Mouse (Mus musculus) lung, adult 2 months (tissue): ENCODE data around the gene Ssc4d. TPM values are rescaled to one million over a fixed set of nuclear protein-coding genes. Genes with fewer than 3 reads are reported as not detected.

Experiments
- DNase-seq: peaks from one replicate; pipeline ENCODE4 v3.0.0; 2022
- H3K4me1 ChIP-seq: fragments of 200-500 bp; 2 replicates; pipeline ENCODE4 v1.6.1; 2011; ENCODE audit warnings: low read length; ENCODE audit not compliant: control insufficient read depth, insufficient read depth
- H3K4me3 ChIP-seq: fragments of 200-500 bp; replicated peaks from 2 replicates; pipeline ENCODE3; 2011; ENCODE audit warnings: low read depth, mild to moderate bottlenecking, control low read depth, low read length; ENCODE audit errors: extremely low read depth
- CTCF ChIP-seq: fragments of 200-500 bp; IDR thresholded peaks from 2 replicates; pipeline ENCODE4 v1.5.1; 2011; ENCODE audit warnings: mild to moderate bottlenecking, low read length, control low read depth; ENCODE audit not compliant: insufficient read depth
- POLR2A ChIP-seq: fragments of 200-500 bp; IDR thresholded peaks from 2 replicates; pipeline ENCODE4 v1.6.1; 2011; ENCODE audit warnings: low read depth, mild to moderate bottlenecking, control low read depth, low read length, borderline replicate concordance; ENCODE audit errors: extremely low read depth
- WGBS: fragments of 180-500 bp; shearing (Covaris S2); methylation state at CpG from one replicate; pipeline ENCODE4 v1.1.7; 2018; 5-methylcytosine and 5-hydroxymethylcytosine counted together
- polyA plus RNA-seq: library from polyadenylated mRNA; depleted of rRNA; stranded (reverse); fragments of >200 nt; gene quantifications from 2 replicates; pipeline ENCODE4 v1.2.3, GENCODE M21; 2012

The Ssc4d gene
- polyA plus RNA-seq, 1 experiment, result 3.6 TPM

- TF ChIP-seq POLR2A (no peak), CTCF (no peak)
- no peak for DNase-seq
- Histone ChIP-seq H3K4me1 (no peaks in the 10 kb centered on the region), H3K4me3 (no peak within 1 kb of the TSS)
- 64% methylated on average over 8 of the region's 8 CpGs for WGBS
These were observed 5.6 kb upstream of the Ssc4d start, which contains the start of gene Zp3 for GRCm38 (mm10) chr5:135979904-135980303. TSS of gene Zp3 (plus strand) at chr5:135980099.

- TF ChIP-seq CTCF (no peak), POLR2A (no peak)
- Histone ChIP-seq H3K4me1 (no peaks in the 10 kb centered on the region), H3K4me3 (no peak overlapping the region)
- 79% methylated on average over 5 of the region's 5 CpGs for WGBS
- DNase-seq, result no peak
These were observed 5.0 kb upstream of the Ssc4d start for GRCm38 (mm10) chr5:135979381-135979780.

DNA sequence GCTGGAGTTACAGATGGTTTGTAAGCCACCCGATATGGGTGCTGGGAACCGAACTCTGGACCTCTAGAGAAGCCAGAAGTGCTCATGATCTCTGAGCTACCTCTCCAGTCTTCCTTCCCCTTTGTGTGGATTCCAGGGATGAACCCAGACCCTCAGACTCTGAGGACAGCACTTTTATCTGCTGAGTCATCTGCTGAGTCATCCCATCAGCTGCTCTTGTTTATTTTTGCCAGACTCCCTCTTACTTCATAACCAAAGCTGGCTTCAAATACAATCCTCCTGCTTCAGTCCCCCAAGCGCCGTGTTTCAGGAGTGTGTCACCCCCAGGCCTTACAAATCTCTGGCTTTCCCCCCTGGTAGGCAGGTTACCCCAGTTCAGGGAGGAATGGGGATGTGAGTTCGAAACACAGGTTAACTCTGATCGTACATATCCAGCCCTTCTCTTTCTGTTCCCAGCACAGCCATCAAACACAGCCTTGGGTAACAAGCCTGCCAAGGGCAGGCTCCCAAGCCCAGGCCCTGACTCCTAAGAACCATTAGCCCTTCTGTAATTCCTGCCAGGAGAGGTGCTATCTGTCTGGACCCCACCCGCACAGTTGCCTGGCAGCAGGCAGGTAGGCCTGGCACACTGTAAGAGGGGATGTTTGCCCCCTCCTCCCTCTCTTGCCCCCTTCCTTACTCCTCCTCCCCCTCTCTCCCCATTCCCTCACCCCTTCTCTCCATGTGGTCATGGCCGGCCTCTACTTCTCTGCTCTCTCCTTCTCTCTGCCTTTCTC, 1.8 kb upstream of the Ssc4d start:
- no peak for DNase-seq
- Histone ChIP-seq H3K4me1 (no peaks in the 10 kb centered on the region), H3K4me3 (no peak overlapping the region)
- TF ChIP-seq POLR2A (no peak), CTCF (no peak)
- 90% methylated on average over 8 of the region's 8 CpGs for WGBS

- Histone ChIP-seq H3K4me3 (no peak overlapping the region), H3K4me1 (no peaks in the 10 kb centered on the region)
- WGBS, result 77% methylated on average over 7 of the region's 7 CpGs
- no peak for DNase-seq
- TF ChIP-seq CTCF (no peak), POLR2A (no peak)
These were observed 2.5 kb downstream of the Ssc4d start for GRCm38 (mm10) chr5:135971876-135972275.

DNA sequence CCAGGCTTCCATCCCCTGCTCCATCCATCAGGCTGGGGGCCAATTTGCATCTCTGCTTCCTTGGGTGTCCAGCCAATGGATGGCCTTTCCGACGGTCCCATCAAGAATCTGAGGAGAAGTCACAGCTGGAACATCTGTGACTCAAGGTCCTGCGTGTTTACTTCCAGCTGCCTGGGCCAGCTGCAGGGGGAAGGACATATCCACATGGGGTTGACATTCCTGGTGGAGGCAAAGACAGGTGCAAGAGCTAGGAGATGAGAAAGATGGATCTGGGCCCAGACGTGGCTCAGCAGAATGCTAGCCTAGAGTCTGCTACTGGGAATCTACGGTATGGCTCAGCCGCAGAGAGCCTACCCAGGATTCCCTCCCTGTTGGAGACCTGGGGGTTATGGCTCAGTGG, 4.1 kb downstream of the Ssc4d start:
- WGBS, result 70% methylated on average over 6 of the region's 6 CpGs
- TF ChIP-seq CTCF, result no peak
- no peak for TF ChIP-seq POLR2A
- H3K4me1 ChIP-seq, result no peaks in the 10 kb centered on the region
- no peak overlapping the region for H3K4me3 ChIP-seq
- DNase-seq, result no peak

DNA sequence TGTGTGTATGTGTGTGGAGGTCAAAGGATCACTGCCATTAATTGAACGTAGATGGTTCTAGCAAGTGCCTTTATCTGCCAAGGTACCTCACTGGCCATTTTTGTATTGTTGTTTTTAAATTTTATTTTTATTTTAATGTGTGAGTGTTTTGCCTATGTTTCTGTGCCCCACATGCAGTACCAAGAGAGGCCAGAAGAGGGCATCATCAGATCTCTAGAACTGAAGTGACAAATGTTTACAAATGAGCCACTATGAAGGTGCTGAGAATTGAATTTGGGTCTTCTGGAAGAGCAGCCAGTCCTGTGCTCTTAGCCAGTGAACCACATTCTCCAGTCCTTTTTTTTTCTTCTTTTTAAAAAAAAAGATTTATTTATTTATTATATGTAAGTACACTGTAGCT, 5.5 kb downstream of the Ssc4d start:
- peak; percentile 50 for DNase-seq
- TF ChIP-seq POLR2A (no peak), CTCF (0 out of 2 replicates have a peak, but pooled peaks have one; percentile 5)
- WGBS, result 53% methylated on average over 1 of the region's 1 CpGs
- Histone ChIP-seq H3K4me3 (no peak overlapping the region), H3K4me1 (no peaks in the 10 kb centered on the region)

DNA sequence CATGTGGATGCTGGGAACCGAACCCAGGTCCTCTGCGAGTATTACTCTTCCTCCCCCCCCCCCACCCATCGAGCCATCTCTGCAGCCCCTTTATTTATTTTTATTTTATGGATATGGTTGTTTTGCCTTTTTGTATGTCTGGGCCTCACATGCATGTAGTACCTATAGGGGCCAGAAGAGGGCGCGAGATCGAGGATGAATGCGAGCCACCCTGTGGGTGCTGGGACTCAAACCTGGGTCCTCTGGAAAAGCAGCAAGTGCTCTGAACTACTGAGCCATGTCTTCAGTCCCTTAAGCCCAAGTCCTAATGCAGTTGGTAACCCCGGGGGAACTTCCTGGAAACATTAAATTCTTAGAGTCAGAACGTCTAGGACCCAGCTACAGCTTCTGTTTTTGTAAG, 7.5 kb downstream of the Ssc4d start:
- peaks cover 2% of the 10 kb centered on the region; the same call in 1 of the 2 replicates for H3K4me1 ChIP-seq
- no peak for DNase-seq
- WGBS, result 58% methylated on average over 9 of the region's 9 CpGs
- no peak for TF ChIP-seq POLR2A
- peak; percentile 41 for TF ChIP-seq CTCF
- no peak overlapping the region for H3K4me3 ChIP-seq

DNA sequence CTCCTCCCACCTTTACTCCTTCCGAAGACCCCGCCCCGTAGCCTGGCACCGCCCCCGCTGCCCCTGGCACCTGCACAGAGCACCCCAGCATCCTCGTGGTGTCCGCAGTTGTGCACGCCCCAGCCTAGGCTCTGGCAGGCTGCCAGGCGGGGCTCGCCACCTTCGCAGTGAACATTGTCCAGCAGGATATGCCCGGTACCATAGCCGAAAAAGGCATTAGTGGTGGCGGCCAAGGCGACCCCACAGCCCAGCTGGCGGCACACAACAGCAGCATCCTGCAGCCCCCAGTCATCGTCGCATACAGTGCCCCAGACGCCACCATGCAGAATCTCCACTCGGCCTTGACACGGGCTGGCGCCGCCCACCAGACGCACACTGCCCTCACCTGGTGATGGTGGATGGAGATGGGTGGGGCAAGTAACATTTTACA, 8.8 kb downstream of the Ssc4d start:
- peaks cover 2% of the 10 kb centered on the region; the same call in 1 of the 2 replicates for H3K4me1 ChIP-seq
- WGBS, result 11% methylated on average over 24 of the region's 24 CpGs
- peak; percentile 48 for DNase-seq
- no peak for TF ChIP-seq CTCF
- H3K4me3 ChIP-seq, result no peak overlapping the region

DNA sequence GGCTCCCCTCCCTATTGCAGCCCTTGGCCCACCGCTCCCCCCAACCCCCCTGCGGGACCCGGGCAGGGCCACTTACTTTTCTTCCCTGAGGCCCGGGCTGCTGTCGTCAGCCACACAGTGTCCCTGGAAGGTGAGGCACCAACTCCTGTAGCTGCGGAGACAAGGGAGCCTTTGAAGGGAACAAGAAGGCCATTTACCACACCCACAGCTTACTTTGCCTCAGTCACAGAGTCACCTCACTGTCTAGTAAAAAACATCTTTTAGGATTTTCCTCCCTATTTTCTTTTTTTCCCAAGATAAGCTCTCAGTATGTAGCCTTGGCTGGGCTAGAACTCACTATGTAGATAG, 11.1 kb downstream of the Ssc4d start:
- TF ChIP-seq CTCF (no peak), POLR2A (no peak)

GRCm38 (mm10) chr5:135962492-135963279, 11.6 kb downstream of the Ssc4d start:
- WGBS, result under 1% methylated on average over 63 of the region's 64 CpGs
- TF ChIP-seq POLR2A, result peak; percentile 96; the same call in 1 of the 2 replicates
- no peak for TF ChIP-seq CTCF
- H3K4me3 ChIP-seq, result peak overlapping the region; percentile 72
- peaks cover 2% of the 10 kb centered on the region; the same call in 1 of the 2 replicates for H3K4me1 ChIP-seq
- peak; percentile 95 for DNase-seq

More for the DNA sequence above, 11.1 kb downstream of the Ssc4d start:
- Histone ChIP-seq H3K4me3 (peak overlapping the region; percentile 72), H3K4me1 (peaks cover 2% of the 10 kb centered on the region; the same call in 1 of the 2 replicates)
- 11% methylated on average over 6 of the region's 6 CpGs for WGBS
- DNase-seq, result no peak

DNA sequence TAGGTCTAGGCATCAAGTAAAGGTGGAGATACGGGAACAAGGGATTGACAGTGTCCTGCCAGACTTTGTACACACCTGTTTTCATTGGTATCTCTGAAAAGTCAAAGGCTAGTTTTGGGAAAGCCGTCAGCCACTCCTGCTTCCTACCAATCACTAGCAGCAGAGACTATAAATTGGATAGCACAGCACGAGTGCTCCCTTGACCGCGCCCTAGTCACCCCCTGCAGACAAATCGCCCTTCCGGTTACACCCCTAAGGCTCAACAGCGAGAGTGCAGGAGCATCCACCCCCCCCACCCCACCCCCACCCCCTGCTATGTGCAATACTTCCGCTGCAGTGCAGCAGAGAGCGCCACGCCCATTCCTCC, 12.2 kb downstream of the Ssc4d start:
- DNase-seq, result no peak
- WGBS, result under 1% methylated on average over 11 of the region's 11 CpGs

More for the DNA sequence above, 12.2 kb downstream of the Ssc4d start:
- Histone ChIP-seq H3K4me1 (peaks cover 2% of the 10 kb centered on the region; the same call in 1 of the 2 replicates), H3K4me3 (peak overlapping the region; percentile 46)
- no peak for TF ChIP-seq CTCF
- peak; percentile 69; the same call in 1 of the 2 replicates for TF ChIP-seq POLR2A
